Comparison of ENCODE assay signal across 25 mouse cellular contexts in the genomic region with DNA sequence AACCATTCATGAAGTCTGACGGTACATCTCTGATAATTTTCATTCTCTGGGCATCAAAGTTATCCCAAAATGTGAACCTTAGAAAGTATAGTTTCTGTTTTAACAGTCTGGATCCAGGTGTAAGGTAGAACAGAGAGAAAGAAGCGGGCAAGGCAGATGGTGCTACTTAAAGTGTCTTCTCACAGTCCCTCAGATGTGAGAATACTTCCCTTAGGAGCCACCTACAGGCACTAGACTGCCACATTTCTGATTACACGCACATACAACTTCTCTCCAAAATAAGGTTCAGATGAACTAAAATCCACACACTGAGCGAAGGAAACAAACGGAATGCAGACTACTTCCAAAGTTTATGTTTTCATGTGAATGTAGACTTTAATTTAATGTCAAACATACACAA.
"Had no signal": no experiment of that assay in that cellular context is flagged by ENCODE, and none has a peak within 500 bp of the region (broad histone marks: within the 10 kb centered on the region; RNA-seq: fewer than 3 reads in every experiment).

No protein-coding gene starts in this region.

- H3K4me3 ChIP-seq: gastrocnemius, adult 2 months; heart, embryonic 10.5 days; heart, embryonic 12.5 days; hindbrain, embryonic 10.5 days; hindbrain, embryonic 12.5 days; intestine, embryonic 15.5 days; limb, embryonic 10.5 days; limb, embryonic 12.5 days; liver, embryonic 13.5 days; liver, embryonic 15.5 days had no signal

- DNase-seq: gastrocnemius, adult 2 months; gastrocnemius, postnatal 10 days; gastrocnemius, postnatal 25 days; heart, adult 18-20 months; heart, postnatal 10 days; heart, postnatal 4 days; kidney, adult 18-20 months; kidney, adult 8-10 months; kidney, postnatal 10 days; kidney, postnatal 25 days; kidney, postnatal 4 days; layer of hippocampus, adult 9-11 months; liver; liver, embryonic 13.5 days had no signal

- H3K27ac ChIP-seq: gastrocnemius, adult 2 months; heart, embryonic 10.5 days; hindbrain, embryonic 10.5 days; hindbrain, embryonic 12.5 days; hindbrain, embryonic 14.5 days; intestine, embryonic 15.5 days; limb, embryonic 10.5 days; limb, embryonic 12.5 days; liver, embryonic 13.5 days; liver, embryonic 15.5 days had no signal

- ATAC-seq: hindbrain, embryonic 16.5 days; inflammation-experienced regulatory T-cells, adult 6 months; intestine, embryonic 15.5 days had no signal
